Mouse (Mus musculus): ENCODE data around the gene Cacng1.

Cacng1 gene

DNA sequence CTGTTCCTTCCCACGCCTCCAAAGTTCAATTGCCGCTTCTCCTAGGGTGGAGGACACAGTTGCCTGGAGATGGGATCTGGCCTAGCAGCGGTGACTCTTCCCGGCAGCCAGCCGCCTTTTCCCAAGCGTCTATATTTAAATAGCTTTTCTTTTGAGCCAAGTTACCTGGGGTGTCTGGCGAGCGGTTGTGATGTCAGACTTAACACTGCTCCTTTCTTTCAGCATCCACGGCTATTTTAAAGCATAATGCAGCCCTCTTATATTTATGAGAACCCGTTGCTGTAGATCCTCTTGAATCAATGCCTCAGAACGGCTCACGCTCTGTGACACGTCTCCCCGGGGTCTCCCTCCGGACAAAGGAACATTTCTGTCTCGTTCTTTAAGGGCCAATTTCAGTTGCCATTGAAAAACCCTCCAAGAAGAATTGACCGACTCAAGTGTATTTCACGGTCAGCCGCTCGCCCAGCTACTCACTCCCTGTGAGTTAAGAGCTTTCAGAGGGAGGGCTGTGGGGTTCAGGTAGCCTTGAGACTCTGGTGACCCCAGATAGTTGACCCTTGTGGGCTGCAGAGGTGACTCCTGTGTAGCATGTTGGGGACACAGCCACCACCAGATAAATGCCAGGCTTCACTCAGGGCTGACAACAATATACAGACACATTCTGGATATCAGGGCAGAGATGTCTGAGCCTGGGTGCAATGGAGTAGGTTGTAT, 8.3 kb downstream of the Cacng1 start:
- DNase-seq, result peak; percentile 40 to 41

DNA sequence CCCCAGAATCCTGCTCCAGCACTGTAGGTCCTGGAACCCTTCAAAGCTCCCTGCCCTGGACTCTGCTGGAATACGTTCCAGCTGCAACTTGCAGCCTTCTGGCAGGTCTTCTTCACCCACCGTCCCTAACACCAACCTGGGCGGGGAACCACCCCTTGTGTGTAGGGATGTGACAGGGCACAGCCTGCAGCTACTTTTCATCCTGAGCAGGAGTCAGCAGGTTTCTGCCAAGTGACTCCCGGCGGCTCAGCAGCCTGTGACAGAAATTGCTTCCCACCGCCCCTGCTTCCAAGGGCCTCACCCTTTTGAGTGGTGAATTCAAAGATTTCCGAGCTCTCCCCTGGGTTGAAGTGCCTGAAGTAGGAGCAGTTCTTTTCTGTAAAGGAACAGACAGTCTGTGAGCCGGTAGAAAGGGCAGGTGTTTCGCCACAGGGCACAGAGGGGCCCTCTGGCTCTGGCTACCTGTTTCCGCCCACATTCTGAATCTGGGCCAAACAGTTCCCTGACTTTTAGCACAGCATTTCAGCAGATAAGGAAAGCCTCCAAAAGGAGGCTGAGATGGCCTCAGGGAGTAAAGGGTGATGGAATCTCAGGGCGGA, 10.7 kb downstream of the Cacng1 start:
- DNase-seq, result peak; percentile 70 to 76

DNA sequence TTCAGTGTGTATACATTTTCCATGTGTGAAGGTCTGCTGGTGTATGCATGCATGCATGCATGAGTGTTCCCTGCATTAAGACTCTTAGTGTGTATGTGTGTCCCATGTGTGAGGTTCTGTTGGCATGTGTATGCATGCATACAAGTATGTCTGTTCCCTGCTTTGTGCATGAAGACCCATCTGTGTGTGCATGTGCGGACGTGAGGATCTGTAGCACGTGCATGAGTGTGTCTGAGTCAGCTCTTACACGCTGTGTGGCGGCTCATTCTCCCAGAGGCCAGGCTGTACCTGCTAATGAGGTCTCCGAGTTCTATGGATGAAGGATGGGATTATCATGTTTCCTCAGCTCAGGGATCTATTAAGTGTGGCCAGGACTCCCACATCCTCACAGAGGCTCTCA, 11.3 kb downstream of the Cacng1 start:
- no peak for DNase-seq

DNA sequence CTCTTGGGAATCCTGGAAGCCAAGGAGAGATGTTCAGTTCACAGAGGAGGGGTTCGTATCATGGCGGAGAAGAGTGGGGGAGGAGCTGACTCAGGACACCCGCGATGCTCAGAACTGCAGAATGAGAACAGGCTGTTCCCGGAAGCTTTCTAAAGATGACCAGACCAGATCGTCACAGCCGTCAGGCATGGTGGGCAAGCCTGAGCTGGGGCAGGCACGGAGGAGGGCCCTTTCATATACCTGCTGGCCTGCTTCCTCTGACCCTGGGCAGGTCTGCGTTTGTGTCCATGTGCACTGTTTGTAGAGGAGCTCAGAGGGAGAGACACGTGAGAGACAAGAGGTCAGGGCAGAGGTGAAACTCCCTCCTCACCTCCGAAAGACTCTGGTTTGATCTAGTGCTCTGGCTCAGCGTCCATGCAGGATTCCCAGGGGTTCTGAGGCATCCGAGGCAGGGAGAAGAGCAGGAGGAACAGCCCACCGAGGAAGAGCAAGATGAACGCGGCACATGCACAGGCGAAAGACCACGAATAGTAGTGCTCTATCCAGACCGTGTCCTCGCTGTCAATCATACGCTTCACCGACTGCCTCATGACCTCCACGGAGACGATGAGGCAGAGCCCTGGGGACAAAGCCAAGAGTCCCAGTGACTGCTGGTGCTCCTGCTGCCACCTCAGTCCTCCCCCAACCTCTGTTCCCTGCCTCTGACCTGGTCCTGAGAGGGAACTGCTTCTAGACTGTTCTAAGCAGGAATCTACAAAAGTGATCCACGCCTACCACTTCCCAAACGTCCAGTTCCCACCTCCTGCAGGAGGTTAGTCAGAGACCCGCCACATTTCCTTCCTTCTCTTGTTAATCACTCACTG, 12.8 kb downstream of the Cacng1 start:
- DNase-seq, result peak in 1 of 2 experiments; percentile 35

DNA sequence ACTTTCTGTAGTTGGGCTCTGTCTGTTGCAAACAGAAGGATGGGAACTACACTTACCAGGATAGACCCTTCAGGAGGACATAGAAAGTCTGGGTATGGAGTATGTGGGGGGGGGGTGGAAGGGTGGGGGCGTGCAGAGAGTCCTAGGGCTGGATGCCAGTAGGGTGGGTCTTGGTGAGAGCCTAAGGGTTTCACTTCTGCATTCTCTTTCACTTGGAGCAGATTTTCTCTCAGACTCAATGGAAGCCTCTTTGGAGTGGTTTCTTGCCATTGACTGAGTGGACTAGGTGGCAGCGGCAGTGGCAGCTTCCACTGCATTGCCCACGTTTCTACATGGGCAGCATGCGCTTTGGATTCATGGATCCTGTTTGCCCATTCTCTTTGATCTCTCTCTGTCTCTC, 16.4 kb downstream of the Cacng1 start:
- DNase-seq, result no peak

DNA sequence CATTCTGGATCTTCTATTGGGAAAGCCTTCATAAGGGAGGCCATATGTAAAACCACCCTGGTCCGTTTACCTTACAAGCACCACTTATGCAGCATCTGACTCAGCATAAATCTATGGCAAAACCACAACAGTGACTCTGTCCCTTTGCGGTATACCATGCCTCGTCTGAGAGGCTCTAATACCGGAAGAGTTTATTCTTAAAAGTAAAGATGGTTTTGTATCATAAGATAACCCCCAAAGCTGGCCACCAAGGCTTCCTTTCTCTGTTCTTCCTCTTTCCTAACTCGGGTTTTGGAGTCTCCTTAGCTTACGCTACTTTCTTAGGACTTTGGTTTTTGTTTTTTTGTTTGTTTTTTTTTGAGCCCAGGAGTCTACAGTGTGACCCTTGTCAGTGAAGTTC, 23.0 kb downstream of the Cacng1 start:
- DNase-seq, result no peak

DNA sequence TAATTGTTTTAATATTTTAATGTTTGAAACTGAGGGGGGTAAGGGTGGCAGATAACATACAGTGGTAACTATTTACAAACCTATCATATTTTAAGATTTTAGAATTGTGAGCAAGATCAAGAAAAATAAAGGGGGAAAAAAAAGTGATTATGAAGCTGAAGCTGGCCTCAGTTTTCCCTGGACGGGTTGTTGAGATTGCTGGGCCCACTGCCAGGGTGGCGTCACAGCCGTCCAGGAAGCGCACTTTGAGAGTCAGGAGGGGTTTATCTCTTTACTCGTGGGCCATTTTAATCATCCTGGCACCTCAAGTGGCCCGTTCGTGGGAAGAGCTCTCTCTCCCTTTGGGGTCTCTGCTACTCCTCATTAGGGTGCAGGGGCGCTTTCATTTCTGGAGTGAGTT, 24.8 kb downstream of the Cacng1 start:
- peak in 1 of 2 experiments; percentile 31 for DNase-seq

DNA sequence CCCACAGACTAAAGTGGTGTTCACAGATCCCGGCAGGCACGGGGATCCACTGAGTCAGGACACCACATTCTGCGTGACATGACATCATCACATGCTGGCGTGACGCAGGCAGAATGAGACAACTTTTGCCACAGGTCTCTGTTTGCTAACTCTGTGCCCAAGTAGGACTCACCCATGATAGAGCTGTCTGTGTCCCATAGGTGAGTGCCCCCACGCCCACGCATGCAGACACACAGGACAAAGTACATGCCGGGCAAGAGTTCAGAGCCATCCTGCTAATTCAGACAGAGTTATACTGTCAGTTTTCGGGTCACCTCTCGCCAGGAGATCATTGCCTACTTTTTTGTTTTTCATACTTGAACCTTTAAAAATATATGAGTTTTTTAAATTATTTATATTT, 27.8 kb downstream of the Cacng1 start:
- DNase-seq, result no peak

DNA sequence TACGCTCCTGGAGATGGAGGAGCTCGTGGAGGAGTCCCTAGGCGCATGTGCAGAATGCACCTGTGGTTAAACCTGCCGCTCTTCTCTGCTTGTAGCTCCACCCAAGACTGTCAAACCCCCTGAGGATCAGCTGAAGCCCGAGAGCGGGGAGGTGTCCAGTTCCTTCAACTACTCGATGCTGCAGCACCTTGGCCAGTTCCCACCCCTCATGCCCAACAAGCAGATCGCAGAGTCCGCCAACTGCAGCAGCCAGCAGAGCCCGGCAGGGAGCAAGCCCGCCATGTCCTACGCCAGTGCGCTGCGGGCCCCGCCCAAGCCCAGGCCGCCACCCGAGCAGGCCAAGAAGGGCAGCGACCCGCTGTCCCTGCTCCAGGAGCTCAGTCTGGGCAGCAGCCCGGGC, 30.0 kb downstream of the Cacng1 start:
- DNase-seq, result no peak

DNA sequence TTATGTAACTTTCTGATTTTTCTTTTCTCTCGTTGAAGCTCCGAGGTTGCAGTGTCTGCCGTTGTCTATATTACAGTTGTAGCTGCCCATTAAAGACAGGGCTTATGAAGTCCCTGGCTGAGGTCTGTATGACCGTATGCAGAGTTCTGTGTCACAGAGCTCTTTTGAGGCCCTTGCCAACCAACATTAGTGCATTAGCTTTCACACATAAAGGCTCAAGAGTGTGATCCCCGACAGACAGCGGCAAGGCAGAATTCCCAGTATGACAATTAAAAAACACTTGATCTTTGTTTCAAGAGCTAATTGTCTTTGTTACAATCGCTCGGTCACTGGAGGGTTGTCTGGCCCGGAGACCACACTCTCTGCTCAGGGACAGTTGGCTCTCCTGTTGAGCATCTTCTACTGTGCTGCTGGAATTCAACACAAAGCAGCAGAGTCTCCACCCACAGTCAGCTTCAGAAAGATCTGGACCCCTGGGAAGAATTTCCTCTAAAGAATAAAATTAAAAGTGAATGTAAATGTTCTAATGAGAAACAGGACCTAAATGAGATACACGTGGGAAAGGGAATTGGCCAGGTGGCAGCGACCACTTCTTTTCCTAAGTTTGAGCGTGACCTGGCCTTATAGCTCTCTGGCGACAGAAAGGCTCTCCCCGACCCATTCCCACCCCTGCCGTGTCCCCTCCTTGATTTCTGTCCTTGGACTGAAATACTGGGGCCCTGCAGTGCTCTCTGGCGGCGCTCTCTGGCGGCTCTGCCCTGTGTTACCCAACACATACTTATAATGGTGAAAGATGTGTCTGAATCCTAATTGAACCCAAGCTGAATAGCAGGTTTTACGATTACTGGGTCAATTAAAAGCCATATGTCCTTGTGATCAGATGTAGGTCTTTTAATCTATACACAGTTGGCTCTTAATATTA, 32.5 kb downstream of the Cacng1 start:
- DNase-seq, result peak in 1 of 2 experiments; percentile 40

DNA sequence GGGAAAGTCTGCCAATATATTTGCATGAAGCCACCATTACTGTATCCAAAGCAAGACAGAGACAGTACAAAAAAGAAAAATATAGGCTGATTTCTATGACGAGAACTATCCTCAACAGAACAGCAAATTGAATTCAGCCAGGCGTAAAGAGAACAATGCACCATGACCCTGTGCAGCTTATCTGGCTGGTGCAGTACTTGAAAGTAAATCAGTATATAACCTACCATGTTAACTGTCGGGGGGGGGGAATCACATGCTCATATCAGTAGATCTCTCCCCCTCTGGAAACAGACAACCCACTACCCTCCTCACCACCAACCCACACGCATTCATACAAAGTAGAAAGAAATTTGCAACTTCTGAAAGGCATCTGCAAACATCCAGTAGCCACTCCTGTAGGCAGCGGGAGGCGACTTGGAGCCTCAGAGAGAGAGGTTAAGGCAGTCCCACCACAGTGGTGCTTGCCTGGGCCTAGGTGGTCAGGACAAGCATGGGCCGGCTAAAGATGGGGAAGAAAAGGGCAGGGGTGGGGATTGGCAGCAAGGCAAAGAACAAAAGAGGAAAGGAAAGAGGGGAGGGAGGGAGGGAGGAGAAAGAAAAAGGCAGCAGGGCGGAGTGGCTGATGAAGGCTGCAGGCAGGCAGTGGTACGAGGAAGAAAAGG, 33.5 kb downstream of the Cacng1 start:
- no peak for DNase-seq

DNA sequence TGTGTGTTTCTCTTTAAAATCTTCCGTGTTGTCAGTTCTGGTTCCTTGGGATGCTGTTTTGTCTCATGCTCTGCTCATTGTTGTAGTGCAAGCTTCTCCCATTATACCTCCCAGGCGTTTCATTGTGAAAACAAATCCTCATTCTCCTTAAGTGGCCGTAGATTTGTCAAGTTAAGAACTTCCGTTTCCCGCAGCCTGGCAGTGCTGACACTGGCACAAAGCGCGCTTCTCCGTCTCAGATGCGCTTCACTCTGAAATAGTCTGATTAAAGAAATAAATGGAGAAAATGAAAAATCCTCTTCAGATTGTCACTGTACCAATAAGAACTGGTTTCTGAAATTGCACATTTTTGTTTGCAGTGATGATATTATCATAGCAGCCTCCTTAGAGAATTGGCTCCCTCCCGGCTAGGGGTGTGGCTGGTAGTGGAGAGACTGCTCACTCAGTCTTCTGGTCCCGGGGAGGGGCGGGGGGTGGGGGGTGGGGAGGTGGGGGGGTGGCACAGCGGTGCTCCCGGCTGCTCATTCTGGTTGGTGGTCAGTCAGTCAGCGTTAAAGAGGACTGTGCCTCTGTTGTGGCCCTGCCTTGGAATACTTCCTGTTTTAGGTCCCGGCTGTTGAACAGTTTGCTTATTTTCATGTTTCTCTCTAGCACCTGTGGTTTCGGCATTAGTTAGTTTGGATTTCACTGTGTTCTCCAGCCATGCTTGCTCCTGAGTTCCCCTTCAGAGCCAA, 39.9 kb downstream of the Cacng1 start:
- no peak for DNase-seq

DNA sequence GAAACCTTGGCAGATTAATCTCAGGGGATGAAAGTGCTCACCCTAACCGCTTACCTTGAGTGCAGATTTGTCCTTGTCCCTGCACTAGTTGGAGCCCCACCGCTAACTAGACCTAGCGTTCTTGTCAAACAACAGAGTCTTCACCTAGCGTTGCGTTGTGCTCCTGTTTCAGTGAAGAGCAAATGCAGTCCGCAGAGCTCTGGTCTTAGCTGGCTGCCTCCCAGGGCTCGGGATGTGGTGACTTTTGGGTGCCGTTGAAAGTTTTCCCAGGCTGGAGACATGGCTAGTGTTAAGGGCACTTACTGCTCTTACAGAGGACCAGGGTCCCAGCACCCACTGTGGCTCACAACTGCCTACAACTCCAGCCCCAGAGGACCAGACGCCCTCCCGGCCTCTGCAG, 41.1 kb downstream of the Cacng1 start:
- no peak for DNase-seq

DNA sequence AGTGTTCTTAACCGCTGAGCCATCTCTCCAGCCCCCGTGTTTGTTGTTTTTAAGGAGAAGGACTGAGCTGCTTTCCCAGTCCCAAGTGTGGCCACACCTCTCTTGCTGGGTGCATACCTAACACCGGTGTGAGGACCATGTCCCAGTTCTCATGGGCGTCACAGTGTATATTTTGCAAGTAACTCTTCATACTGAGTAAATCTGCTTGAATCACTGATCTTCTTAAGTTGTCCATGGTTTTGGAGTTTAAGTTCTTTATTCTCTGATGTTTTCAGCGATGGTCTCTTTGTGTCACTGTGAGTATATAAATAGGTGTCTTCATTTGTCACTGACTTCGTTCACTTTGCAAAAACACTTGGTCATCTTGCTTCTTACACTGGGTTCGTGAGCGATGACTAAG, 41.7 kb downstream of the Cacng1 start:
- DNase-seq, result no peak

DNA sequence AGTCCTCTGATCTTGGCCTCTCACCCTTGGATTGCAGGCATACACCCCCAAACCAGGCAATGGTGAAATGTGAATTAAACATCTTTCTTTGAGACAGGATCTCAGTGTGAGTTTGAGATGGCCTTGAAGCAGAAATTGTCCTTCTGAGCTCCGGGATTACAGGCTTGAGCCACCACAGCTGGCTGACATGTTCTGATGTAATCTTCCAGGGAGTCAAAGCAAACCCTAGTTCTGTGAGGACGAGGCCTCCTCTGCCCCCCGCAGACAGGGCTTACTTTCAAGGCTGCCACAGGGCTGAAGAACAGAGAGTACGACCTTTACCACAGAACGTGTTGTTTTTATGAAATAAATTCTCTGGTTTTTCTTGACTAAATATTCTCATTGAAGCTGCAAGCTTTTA, 42.3 kb downstream of the Cacng1 start:
- DNase-seq, result no peak

DNA sequence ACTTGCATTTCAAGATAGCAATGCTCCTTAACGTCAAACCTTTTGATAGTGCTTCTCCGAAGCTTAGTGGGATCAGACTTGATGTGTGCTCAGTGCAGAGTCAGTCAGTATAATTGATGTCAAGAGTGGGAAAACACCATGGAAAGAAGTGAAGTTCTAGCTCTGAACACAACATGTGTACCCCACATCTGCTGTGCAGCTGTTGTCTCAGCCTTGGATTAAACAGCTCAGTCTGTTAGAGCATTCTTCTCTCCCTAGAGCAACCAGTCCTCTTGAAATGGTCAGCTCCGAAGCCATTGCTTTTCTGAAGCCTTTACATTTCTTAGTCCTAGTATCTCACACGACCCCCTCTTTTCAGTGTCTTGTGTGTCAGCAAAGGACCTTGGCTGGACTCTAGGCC, 47.3 kb downstream of the Cacng1 start:
- no peak for DNase-seq

DNA sequence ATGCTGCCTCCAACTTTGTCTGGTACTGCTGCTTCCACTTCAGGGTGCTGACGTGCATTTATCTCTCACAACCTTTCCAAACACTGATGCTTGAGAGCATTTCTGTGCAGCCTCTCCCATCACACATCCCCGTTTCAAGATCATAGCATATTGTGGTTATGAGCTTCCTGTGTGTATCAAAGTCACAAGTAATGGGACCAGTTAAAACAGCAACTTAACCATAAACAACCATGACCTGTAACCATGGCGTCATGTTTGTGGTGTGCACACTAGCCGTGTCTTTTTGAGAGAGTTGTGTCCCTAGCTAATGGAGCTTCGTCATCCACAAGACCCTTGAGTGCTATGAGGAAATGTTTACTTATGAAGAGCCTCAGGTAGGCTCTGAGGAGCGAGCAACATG, 48.1 kb downstream of the Cacng1 start:
- no peak for DNase-seq

DNA sequence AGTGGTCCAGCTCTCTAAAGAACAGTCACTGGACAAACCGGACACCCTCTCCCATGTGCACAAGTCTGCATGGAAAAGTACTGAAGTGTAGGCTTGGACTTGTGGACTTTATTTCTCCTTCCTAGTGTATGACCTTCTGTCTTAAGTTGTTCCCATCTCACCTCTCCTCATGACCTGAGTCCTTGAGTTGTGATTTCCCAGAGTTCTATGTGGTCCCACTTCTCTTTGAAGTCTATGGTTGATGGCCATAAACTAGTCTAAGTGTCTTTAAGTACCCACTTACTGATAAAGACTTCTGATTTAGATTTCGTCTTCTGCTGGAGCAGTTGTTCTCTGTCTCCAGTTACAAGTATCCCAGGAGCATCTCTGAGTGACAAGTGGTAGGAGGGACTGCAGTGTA, 48.8 kb downstream of the Cacng1 start:
- no peak for DNase-seq

DNA sequence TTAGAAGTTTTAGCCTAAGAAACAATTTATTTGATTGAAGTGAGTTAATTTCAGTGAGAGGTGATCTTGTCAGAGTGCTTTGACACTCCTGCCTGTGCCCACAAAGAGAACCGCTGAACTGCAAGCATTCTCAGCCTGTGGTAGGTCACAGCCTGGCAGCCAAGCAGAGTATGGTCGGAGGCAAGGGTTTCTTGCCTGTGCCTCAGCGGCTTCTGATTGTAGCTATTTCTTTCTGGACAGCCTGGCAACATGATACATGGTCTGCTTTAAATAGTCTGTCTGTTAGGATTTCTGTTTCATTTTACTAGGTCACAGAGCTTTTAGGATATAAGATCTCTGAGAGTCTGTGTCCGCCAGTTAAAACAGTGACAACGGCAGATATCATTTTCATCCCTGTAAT, 53.7 kb downstream of the Cacng1 start:
- DNase-seq, result no peak

DNA sequence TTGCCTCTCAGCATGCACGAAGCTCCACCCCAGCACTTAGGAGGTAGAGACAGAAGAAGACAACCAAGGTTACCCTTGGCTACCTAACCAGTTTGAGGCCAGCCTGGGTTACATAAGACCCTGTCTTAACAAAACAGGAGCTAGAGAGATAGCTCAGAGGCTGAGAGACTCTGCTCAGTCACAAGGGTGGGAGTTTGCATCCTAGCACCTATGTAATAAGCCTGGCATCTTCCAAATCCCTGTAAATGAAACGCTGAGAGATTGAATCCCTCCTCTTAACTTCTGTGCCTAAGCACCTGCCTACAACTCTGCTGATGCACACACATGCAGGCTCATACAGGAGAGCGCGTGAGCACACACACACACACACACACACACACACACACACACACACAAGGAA, 55.9 kb downstream of the Cacng1 start:
- DNase-seq, result no peak

DNA sequence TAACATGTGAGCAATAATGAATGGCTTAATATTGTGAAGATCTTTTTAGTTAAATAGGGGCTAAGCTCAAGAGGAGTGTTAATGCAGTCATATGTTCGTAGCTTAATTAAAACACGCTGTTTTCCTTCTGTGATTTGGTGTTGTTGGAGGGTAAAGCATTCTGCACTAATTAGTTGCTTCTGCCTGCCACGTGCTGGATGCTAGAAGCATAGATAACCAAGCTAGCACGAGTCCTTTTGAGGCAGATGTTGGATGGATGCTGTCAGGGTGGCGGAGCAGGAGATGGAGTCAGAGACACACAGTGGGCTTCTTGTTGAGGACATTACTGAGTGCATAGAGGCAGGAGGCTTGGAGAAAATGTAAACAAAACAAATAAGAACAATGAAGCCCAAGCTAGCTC, 59.2 kb downstream of the Cacng1 start:
- no peak for DNase-seq

DNA sequence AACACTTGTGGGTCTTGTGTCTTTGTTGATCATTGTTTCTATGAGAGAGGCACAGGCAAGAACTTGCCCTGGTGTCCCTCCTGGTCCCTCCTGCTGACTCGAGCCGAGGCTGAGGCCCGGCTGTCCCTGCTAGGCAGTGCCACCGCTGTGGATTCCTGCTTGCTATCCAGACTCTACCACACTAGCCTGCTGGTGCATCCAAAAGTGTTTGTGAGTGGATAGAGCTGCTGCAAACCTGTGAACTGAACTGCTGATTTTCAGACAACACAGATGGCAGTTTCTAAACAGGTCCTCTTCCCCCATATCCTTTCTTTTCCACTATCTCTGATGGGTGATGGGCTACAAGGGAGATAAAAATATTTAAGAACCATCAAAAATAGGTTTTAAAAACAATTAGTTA, 60.8 kb downstream of the Cacng1 start:
- DNase-seq, result no peak

Measured in cerebellum, postnatal 25 days (tissue).